Mouse (Mus musculus) cerebellum, adult 2 months (tissue): ENCODE measurements around the gene Mrps24. TPM values are rescaled to one million over a fixed set of nuclear protein-coding genes. Genes with fewer than 3 reads are reported as not detected.

Experiments used
- DNase-seq, 2 experiments: peaks; one replicate each; pipeline ENCODE4 v3.0.0; 2021
- H3K27ac ChIP-seq: fragments of 200-500 bp; 2 replicates; pipeline ENCODE4 v1.5.1; 2012; ENCODE audit warnings: low read length, control low read depth, inconsistent platforms; ENCODE audit not compliant: insufficient read depth
- H3K27me3 ChIP-seq: fragments of 200-500 bp; 2 replicates; pipeline ENCODE4 v1.6.1; 2012; ENCODE audit warnings: inconsistent platforms, mild to moderate bottlenecking, low read length, moderate library complexity; ENCODE audit not compliant: control insufficient read depth, insufficient read depth
- H3K4me1 ChIP-seq: fragments of 200-500 bp; 2 replicates; pipeline ENCODE4 v1.6.1; 2011; ENCODE audit warnings: low read length; ENCODE audit not compliant: control insufficient read depth, insufficient read depth
- H3K4me3 ChIP-seq: fragments of 200-500 bp; replicated peaks from 2 replicates; pipeline ENCODE3; 2011; ENCODE audit warnings: mild to moderate bottlenecking, low read depth, low read length, control low read depth; ENCODE audit not compliant: insufficient read depth
- CTCF ChIP-seq: fragments of 200-500 bp; IDR thresholded peaks from 2 replicates; pipeline ENCODE4 v1.5.1; 2011; ENCODE audit warnings: low read depth, mild to moderate bottlenecking, control low read depth, low read length, moderate library complexity, borderline replicate concordance; ENCODE audit not compliant: insufficient read depth
- POLR2A ChIP-seq: fragments of 200-500 bp; IDR thresholded peaks from 2 replicates; pipeline ENCODE4 v1.6.1; 2011; ENCODE audit warnings: low read length, control low read depth, borderline replicate concordance; ENCODE audit not compliant: insufficient read depth
- WGBS: fragments of 180-500 bp; shearing (Covaris S2); methylation state at CpG from one replicate; pipeline ENCODE4 v1.1.7; 2018; 5-methylcytosine and 5-hydroxymethylcytosine counted together
- polyA plus RNA-seq: library from polyadenylated mRNA; depleted of rRNA; stranded (reverse); fragments of >200 nt; gene quantifications from 2 replicates; pipeline ENCODE4 v1.2.3, GENCODE M21; 2012

Mrps24 gene
- polyA plus RNA-seq, 1 experiment, result 122 TPM

DNA sequence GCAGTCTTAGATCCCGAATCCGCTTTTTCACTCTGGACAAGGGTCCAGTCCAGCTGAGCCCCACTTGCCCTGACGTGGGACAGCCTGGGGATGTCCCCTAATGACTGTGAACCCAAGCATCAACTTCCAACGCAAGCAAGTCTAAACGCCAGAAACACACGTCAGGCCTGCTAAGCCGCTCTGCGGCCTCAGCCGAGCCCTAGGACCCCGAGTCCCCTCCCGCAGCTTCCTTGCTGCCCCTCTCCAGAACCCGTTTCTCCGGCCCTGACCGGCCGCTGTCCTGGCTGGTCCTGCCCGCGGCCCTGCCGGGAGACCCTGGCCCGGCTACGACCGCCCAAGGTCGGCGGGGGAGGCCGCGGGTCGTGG, 25.1 kb upstream of the Mrps24 start:
- H3K4me1 ChIP-seq, result peaks cover 11% of the 10 kb centered on the region; the same call in 1 of the 2 replicates
- no peak for TF ChIP-seq POLR2A
- no peak for TF ChIP-seq CTCF
- under 1% methylated on average over 26 of the region's 26 CpGs for WGBS
- peak in 1 of 2 experiments; percentile 35 for DNase-seq
- H3K27ac ChIP-seq, result peak overlapping the region; percentile 92
- H3K27me3 ChIP-seq, result no peaks in the 10 kb centered on the region
- peak overlapping the region; percentile 76 for H3K4me3 ChIP-seq

- H3K27me3 ChIP-seq, result no peaks in the 10 kb centered on the region
Observed at GRCm38 (mm10) chr11:5739846-5740245, 24.4 kb upstream of the Mrps24 start.

GRCm38 (mm10) chr11:5738888-5739632, 23.6 kb upstream of the Mrps24 start:
- H3K27ac ChIP-seq, result no peak overlapping the region
- H3K4me3 ChIP-seq, result no peak overlapping the region
- H3K4me1 ChIP-seq, result peaks cover 21% of the 10 kb centered on the region
- 33% methylated on average over 5 of the region's 5 CpGs for WGBS
- DNase-seq, result no peak
- H3K27me3 ChIP-seq, result no peaks in the 10 kb centered on the region
- TF ChIP-seq CTCF, result no peak

More at GRCm38 (mm10) chr11:5739846-5740245, 24.4 kb upstream of the Mrps24 start:
- peak overlapping the region; percentile 76 for H3K4me3 ChIP-seq
- H3K27ac ChIP-seq, result no peak overlapping the region
- WGBS, result 6% methylated on average over 3 of the region's 3 CpGs
- TF ChIP-seq POLR2A (no peak), CTCF (no peak)
- peaks cover 14% of the 10 kb centered on the region for H3K4me1 ChIP-seq
- DNase-seq, result peak in 1 of 2 experiments; percentile 40

DNA sequence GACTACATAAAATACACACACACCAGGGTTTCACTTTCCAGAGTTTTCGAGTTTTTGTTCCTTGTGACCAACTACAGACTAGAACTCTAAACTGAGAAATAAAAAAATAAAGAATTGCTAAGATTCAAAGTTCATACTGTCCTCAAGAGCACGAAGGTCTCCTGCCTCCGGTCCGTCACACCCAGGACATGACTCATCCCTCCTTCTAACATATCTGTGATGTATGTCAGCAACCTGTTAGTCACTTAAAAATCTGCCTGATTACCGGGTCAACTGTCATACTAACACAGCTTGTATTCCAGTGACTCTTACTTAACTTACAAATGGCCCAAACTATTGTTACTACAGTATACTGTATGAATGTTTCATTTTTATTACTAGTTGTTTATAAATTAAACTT, 21.7 kb upstream of the Mrps24 start:
- no peak for DNase-seq
- WGBS, result 80% methylated on average over 5 of the region's 5 CpGs
- Histone ChIP-seq H3K4me1 (peaks cover 29% of the 10 kb centered on the region), H3K27ac (no peak overlapping the region), H3K4me3 (no peak overlapping the region), H3K27me3 (no peaks in the 10 kb centered on the region)
- TF ChIP-seq POLR2A, result no peak
- no peak for TF ChIP-seq CTCF

DNA sequence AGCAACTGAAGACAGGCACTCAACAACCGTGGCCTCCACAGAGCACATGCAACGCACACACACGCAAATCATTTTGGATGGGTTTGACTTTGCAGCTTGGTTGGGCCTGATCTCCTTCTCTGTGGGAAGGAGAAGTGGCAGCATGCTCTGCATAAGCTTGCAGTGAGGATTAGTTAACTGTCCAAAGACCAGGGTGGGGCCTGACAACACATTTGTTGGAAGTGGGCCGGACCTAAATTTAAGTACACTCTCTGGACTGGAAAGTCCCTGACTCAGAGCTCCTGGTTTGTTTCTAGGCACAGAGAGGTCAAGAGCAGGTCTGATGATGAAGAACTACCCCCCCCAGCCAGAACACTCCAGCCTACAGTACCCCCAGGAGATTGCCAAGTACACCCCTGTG, 18.8 kb upstream of the Mrps24 start:
- TF ChIP-seq POLR2A (no peak), CTCF (no peak)
- DNase-seq, result peak in 1 of 2 experiments; percentile 14
- Histone ChIP-seq H3K4me1 (peaks cover 30% of the 10 kb centered on the region), H3K27ac (no peak overlapping the region; the same call in 1 of the 2 replicates), H3K4me3 (no peak overlapping the region), H3K27me3 (no peaks in the 10 kb centered on the region)
- WGBS, result 52% methylated on average over 4 of the region's 4 CpGs

- TF ChIP-seq POLR2A (no peak), CTCF (no peak)
- no peaks in the 10 kb centered on the region for H3K27me3 ChIP-seq
- H3K4me3 ChIP-seq, result no peak overlapping the region
- H3K27ac ChIP-seq, result no peak overlapping the region
- WGBS, result 13% methylated on average over 5 of the region's 5 CpGs
- no peak for DNase-seq
- H3K4me1 ChIP-seq, result peaks cover 24% of the 10 kb centered on the region
Observed at GRCm38 (mm10) chr11:5732401-5732800, 16.9 kb upstream of the Mrps24 start.

DNA sequence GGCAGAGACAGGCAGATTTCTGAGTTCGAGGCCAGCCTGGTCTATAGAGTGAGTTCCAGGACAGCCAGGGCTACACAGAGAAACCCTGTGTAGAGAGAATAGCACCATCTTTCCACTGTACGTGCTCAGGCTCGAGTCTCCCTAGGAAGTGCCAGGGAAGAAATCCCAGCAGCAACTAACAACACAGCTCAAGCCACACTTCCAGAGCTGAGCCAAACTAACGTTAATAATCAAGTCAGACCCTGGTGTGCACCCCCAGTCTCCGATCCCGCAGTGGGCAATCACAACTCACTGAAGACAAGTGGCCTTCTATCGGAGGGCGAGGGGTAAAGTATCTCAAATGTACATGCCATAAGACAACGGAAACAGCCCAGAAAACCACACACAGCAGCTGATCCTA, 14.1 kb upstream of the Mrps24 start:
- peaks cover 18% of the 10 kb centered on the region for H3K4me1 ChIP-seq
- WGBS, result 87% methylated on average over 9 of the region's 9 CpGs
- no peaks in the 10 kb centered on the region for H3K27me3 ChIP-seq
- no peak for DNase-seq
- TF ChIP-seq POLR2A (no peak), CTCF (no peak)
- H3K27ac ChIP-seq, result no peak overlapping the region
- H3K4me3 ChIP-seq, result no peak overlapping the region

GRCm38 (mm10) chr11:5718611-5719354, 3.3 kb upstream of the Mrps24 start:
- no peak for TF ChIP-seq POLR2A
- TF ChIP-seq CTCF, result no peak
- DNase-seq, result no peak
- Histone ChIP-seq H3K27me3 (no peaks in the 10 kb centered on the region), H3K4me3 (no peak overlapping the region), H3K4me1 (no peaks in the 10 kb centered on the region), H3K27ac (no peak overlapping the region)
- 92% methylated on average over 12 of the region's 12 CpGs for WGBS
